Mouse (Mus musculus): ENCODE data around the gene Ptpn14.

DNA sequence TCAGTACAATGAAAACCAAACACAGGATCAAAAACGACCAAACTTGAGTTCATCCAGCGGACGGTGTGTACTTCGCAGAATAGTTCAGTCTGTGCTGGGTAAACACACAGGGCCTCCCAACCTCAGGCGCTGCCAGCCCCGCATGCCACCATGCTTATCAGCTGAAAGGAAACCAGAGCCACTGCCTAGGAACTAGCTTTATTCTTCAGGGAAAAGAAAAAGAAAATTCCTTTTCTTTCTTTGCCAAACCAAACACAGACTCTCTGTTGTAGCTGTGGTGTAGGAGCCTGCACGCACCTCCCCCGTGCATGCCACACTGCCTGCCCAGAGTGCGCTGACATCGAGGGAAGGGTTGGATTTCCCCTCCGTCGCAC, 132.9 kb downstream of the Ptpn14 start:
- TF ChIP-seq CTCF (IDR thresholded peaks at IDR 0.05; ENCODE audit: control insufficient read depth, insufficient read depth, low read length) = no peak
- no peak for TF ChIP-seq POLR2A (IDR thresholded peaks at IDR 0.05; ENCODE audit: borderline replicate concordance, control insufficient read depth, low read depth, low read length)
